Mouse (Mus musculus) limb, embryonic 14.5 days (tissue): ENCODE results near the gene Agps. TPM values are rescaled to one million over a fixed set of nuclear protein-coding genes. Genes with fewer than 3 reads are reported as not detected.
"Not testable (repeated sequence)": the region's sequence is repeated elsewhere in the genome, so short reads cannot be mapped to it uniquely, and the experiment has no call there.

Source experiments
- ATAC-seq: fragments of 200-750 bp; cut with Nextera tagmentation; 2 replicates; pipeline ENCODE4 v1.8.0; 2017; ENCODE audit warnings: low read depth, moderate number of reproducible peaks, moderate TSS enrichment; ENCODE audit not compliant: low FRiP score
- DNase-seq: peaks from one replicate; pipeline ENCODE4 v3.0.0-alpha.2; 2015; ENCODE audit warnings: low spot score
- H3K27ac ChIP-seq: fragments of 300-500 bp; sonication (generic); replicated peaks from 2 replicates; pipeline ENCODE4 v1.5.1; 2014; ENCODE audit warnings: low read depth, mild to moderate bottlenecking, low read length, moderate library complexity, mixed read lengths
- H3K27me3 ChIP-seq: fragments of 300-500 bp; sonication (generic); 2 replicates; pipeline ENCODE4 v1.6.1; 2014; ENCODE audit warnings: low read length, mixed read lengths; ENCODE audit not compliant: control insufficient read depth, insufficient read depth
- H3K36me3 ChIP-seq: fragments of 300-500 bp; sonication (generic); 2 replicates; pipeline ENCODE4 v1.6.1; 2014; ENCODE audit warnings: mild to moderate bottlenecking, low read length, moderate library complexity, mixed read lengths; ENCODE audit not compliant: control insufficient read depth, insufficient read depth
- H3K4me1 ChIP-seq: fragments of 300-500 bp; sonication (generic); 2 replicates; pipeline ENCODE4 v1.6.1; 2014; ENCODE audit warnings: antibody characterized with exemption, low read length, mixed read lengths; ENCODE audit not compliant: control insufficient read depth, insufficient read depth
- H3K4me2 ChIP-seq: fragments of 300-500 bp; sonication (generic); replicated peaks from 2 replicates; pipeline ENCODE4 v1.6.1; 2014; ENCODE audit warnings: low read depth, mild to moderate bottlenecking, low read length, moderate library complexity; ENCODE audit not compliant: severe bottlenecking
- H3K4me3 ChIP-seq: fragments of 300-500 bp; sonication (generic); replicated peaks from 2 replicates; pipeline ENCODE4 v1.5.1; 2014; ENCODE audit warnings: low read length
- H3K9ac ChIP-seq: fragments of 300-500 bp; sonication (generic); 2 replicates; pipeline ENCODE4 v1.6.1; 2014; ENCODE audit warnings: mild to moderate bottlenecking, low read depth, low read length, moderate library complexity; ENCODE audit not compliant: severe bottlenecking
- H3K9me3 ChIP-seq: fragments of 300-500 bp; sonication (generic); 2 replicates; pipeline ENCODE4 v1.6.1; 2016; ENCODE audit warnings: low read length; ENCODE audit not compliant: control insufficient read depth
- POLR2A ChIP-seq: fragments of 200-500 bp; IDR thresholded peaks from 2 replicates; pipeline ENCODE4 v1.8.0; 2012; ENCODE audit warnings: inconsistent platforms, mild to moderate bottlenecking, moderate library complexity, borderline replicate concordance; ENCODE audit not compliant: insufficient read depth, insufficient read length; ENCODE audit errors: extremely low read depth
- WGBS: fragments of 180-500 bp; shearing (Covaris S2); extraction: QIAGEN DNeasy Blood & Tissue Kit; methylation state at CpG from one replicate; pipeline ENCODE4 v1.1.7; 2014; 5-methylcytosine and 5-hydroxymethylcytosine counted together
- polyA plus RNA-seq, 2 experiments: library from polyadenylated mRNA; depleted of rRNA in 1 of 2; stranded (reverse) in 1 of 2; unstranded in 1 of 2; fragments of >200 nt; fragmentation: Nextera tagmentation in 1 of 2; extraction: Ambion mirVana in 1 of 2; gene quantifications; 2 replicates each; pipeline versions ENCODE4 v1.2.1 to v1.2.3; 2012 to 2014

The Agps gene
- polyA plus RNA-seq, 2 experiments, result 17.0 to 27.5 TPM

DNA sequence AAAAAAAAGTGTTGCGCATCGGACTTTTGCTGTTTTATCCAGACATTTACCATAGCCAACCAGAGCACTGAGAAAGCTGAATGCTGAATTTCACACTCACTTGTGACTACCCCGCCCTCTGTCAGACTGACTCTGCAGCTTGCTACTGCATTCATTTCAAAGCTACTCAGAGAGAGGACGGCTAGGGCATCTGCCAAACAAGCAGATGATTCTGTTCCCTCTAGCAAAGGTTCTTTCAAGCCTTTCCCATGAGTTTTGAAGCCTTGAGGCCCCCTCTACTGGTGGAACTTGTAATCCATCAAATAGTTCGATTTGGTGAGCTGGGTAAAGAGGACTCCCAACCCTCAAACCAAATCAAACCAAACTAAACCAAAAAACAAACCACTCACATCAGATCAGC lies 133.0 kb downstream of the Agps start:
- Histone ChIP-seq H3K27me3 (no peaks in the 10 kb centered on the region), H3K4me1 (peaks cover 36% of the 10 kb centered on the region), H3K36me3 (no peaks in the 10 kb centered on the region), H3K27ac (no peak overlapping the region), H3K4me3 (no peak overlapping the region), H3K4me2 (peak overlapping the region; percentile 35), H3K9ac (no peak overlapping the region), H3K9me3 (no peaks in the 10 kb centered on the region)
- peak; percentile 81 for DNase-seq
- peak; percentile 41; the same call in 1 of the 2 replicates for ATAC-seq
- TF ChIP-seq POLR2A, result no peak
- WGBS, result 14% methylated on average over 5 of the region's 5 CpGs

GRCm38 (mm10) chr2:75974131-75974530 lies 142.2 kb downstream of the Agps start:
- Histone ChIP-seq H3K4me2 (no peak overlapping the region), H3K27me3 (no peaks in the 10 kb centered on the region), H3K36me3 (no peaks in the 10 kb centered on the region), H3K27ac (no peak overlapping the region), H3K9ac (no peak overlapping the region), H3K4me1 (peaks cover 3% of the 10 kb centered on the region; the same call in 1 of the 2 replicates), H3K9me3 (no peaks in the 10 kb centered on the region), H3K4me3 (no peak overlapping the region)
- 61% methylated on average over 9 of the region's 9 CpGs for WGBS
- no peak for TF ChIP-seq POLR2A
- ATAC-seq (no peak), DNase-seq (no peak)

- H3K36me3 ChIP-seq, H3K4me3 ChIP-seq, DNase-seq, H3K4me2 ChIP-seq, H3K4me1 ChIP-seq, H3K27ac ChIP-seq, ATAC-seq, H3K9me3 ChIP-seq, H3K27me3 ChIP-seq, H3K9ac ChIP-seq: not testable (repeated sequence)
- 80% methylated on average over 2 of the region's 2 CpGs for WGBS
These were observed 144.1 kb downstream of the Agps start for GRCm38 (mm10) chr2:75976070-75976469.

- not testable (repeated sequence) for H3K27ac ChIP-seq, H3K9ac ChIP-seq, H3K36me3 ChIP-seq, H3K27me3 ChIP-seq, H3K4me3 ChIP-seq, H3K4me1 ChIP-seq, H3K9me3 ChIP-seq, H3K4me2 ChIP-seq, ATAC-seq
- DNase-seq, result peak; percentile 18
- 32% methylated on average over 17 of the region's 24 CpGs for WGBS
These were observed 145.9 kb downstream of the Agps start, which contains the start of gene Ttc30a2 for GRCm38 (mm10) chr2:75977752-75978368. Gene Ttc30a2 (minus strand): TSS chr2:75978170.

Other genes with a start within 250 kb of the Agps start
- gene Hnrnpa3, start 172.9 kb upstream of the Agps start, polyA plus RNA-seq (2012; rRNA removed), result 352 and 733 TPM in 2 replicates
- gene Hnrnpa3, start 172.9 kb upstream of the Agps start, polyA plus RNA-seq (2014; fragmentation: Nextera tagmentation; extraction: Ambion mirVana), result 231 and 233 TPM in 2 replicates
- 28.3 and 32.5 TPM in 2 replicates for gene Nfe2l2, start 127.5 kb upstream of the Agps start, polyA plus RNA-seq (2012; rRNA removed)
- gene Nfe2l2, start 127.5 kb upstream of the Agps start, polyA plus RNA-seq (2014; fragmentation: Nextera tagmentation; extraction: Ambion mirVana), result 37.4 and 37.6 TPM in 2 replicates
- 7.8 and 8.4 TPM in 2 replicates for gene Ttc30b, start 106.4 kb downstream of the Agps start, polyA plus RNA-seq (2012; rRNA removed)
- 10.8 and 11.2 TPM in 2 replicates for gene Ttc30b, start 106.4 kb downstream of the Agps start, polyA plus RNA-seq (2014; fragmentation: Nextera tagmentation; extraction: Ambion mirVana)
- 0.35 and 0.47 TPM in 2 replicates for gene Ttc30a2, start 146.0 kb downstream of the Agps start, polyA plus RNA-seq (2012; rRNA removed)
- gene Ttc30a2, start 146.0 kb downstream of the Agps start, polyA plus RNA-seq (2014; fragmentation: Nextera tagmentation; extraction: Ambion mirVana), result 0.30 TPM in 2 replicates
- 6.9 TPM in 2 replicates for gene Ttc30a1, start 149.8 kb downstream of the Agps start, polyA plus RNA-seq (2012; rRNA removed)
- gene Ttc30a1, start 149.8 kb downstream of the Agps start, polyA plus RNA-seq (2014; fragmentation: Nextera tagmentation; extraction: Ambion mirVana), result 5.9 and 6.7 TPM in 2 replicates